In the genomic region with DNA sequence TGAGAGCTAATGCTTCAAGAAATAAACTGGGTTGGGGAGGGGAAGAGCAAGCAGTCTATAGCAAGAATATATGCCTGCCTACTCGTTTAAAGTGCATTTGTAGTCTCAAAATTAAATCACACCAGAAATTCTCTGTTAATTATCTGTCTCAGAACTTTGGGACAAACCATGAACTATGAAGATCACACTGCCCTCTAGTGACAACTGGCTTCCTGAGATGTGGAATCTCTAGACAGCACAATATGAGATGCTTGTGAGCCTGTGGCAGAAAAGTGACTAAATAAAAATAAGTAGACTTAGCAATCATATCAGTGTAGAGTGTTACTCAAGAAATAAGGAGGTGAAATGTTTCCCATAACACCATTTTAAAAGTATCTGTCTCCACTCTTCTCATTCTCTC, we compare ENCODE assay signal across 10 mouse cellular contexts. TPM values are rescaled to one million over a fixed set of nuclear protein-coding genes. Genes with fewer than 3 reads are reported as not detected.
A peak's percentile ranks its signal among the peaks of the same experiment; 100 is the strongest.
DNase-seq lines count a peak whose midpoint lies in the region; ATAC-seq lines count a peak whose summit lies in the region.
"Had no signal": no experiment of that assay in that cellular context is flagged by ENCODE, and none has a peak within 500 bp of the region (broad histone marks: within the 10 kb centered on the region; RNA-seq: fewer than 3 reads in every experiment).

No protein-coding gene starts in this region.

- no peak overlapping the region for H3K27ac ChIP-seq in neural tube, embryonic 14.5 days (ENCODE audit: low read depth, low read length)
- H3K27ac ChIP-seq in neural tube, embryonic 15.5 days (replicated peaks) = no peak overlapping the region
- no peak overlapping the region for H3K27ac ChIP-seq in forebrain, embryonic 14.5 days (ENCODE audit: low read depth, low read length)
- H3K27ac ChIP-seq: heart, embryonic 13.5 days had no signal

- peak; percentile 38; the same call in 1 of the 2 replicates for ATAC-seq in neural tube, embryonic 14.5 days (ENCODE audit: low read depth)
- ATAC-seq in neural tube, embryonic 15.5 days (ENCODE audit: low FRiP score) = no peak
- peak; percentile 52; the same call in 1 of the 2 replicates for ATAC-seq in forebrain, embryonic 14.5 days

- no peak overlapping the region for H3K9ac ChIP-seq in neural tube, embryonic 14.5 days (replicated peaks; ENCODE audit: low read depth, low read length)
- no peak overlapping the region for H3K9ac ChIP-seq in neural tube, embryonic 15.5 days (replicated peaks)
- no peak overlapping the region for H3K9ac ChIP-seq in forebrain, embryonic 14.5 days (ENCODE audit: low read length)
- H3K9ac ChIP-seq: heart, embryonic 13.5 days had no signal

- 10% methylated on average over 1 of the region's 1 CpGs for WGBS in neural tube, embryonic 14.5 days
- WGBS in neural tube, embryonic 15.5 days = 5% methylated on average over 1 of the region's 1 CpGs
- WGBS in forebrain, embryonic 14.5 days = 7% methylated on average over 1 of the region's 1 CpGs

- no peaks in the 10 kb centered on the region for H3K4me1 ChIP-seq in neural tube, embryonic 14.5 days (ENCODE audit: control insufficient read depth, insufficient read depth, low read length)
- no peaks in the 10 kb centered on the region for H3K4me1 ChIP-seq in neural tube, embryonic 15.5 days
- H3K4me1 ChIP-seq in forebrain, embryonic 14.5 days (ENCODE audit: control insufficient read depth, insufficient read depth, low read length) = no peaks in the 10 kb centered on the region
- H3K4me1 ChIP-seq: heart, embryonic 13.5 days; megakaryocyte, embryonic 14.5 days had no signal

- H3K4me3 ChIP-seq in neural tube, embryonic 14.5 days (ENCODE audit: low read depth, low read length) = no peak overlapping the region
- no peak overlapping the region for H3K4me3 ChIP-seq in neural tube, embryonic 15.5 days (replicated peaks)
- no peak overlapping the region for H3K4me3 ChIP-seq in forebrain, embryonic 14.5 days (ENCODE audit: low read depth, low read length)
- H3K4me3 ChIP-seq: heart, embryonic 13.5 days; megakaryocyte, embryonic 14.5 days had no signal

- H3K27me3 ChIP-seq in neural tube, embryonic 14.5 days (ENCODE audit: control insufficient read depth, insufficient read depth, low read length) = no peaks in the 10 kb centered on the region
- H3K27me3 ChIP-seq in neural tube, embryonic 15.5 days (replicated peaks) = no peaks in the 10 kb centered on the region
- no peaks in the 10 kb centered on the region for H3K27me3 ChIP-seq in forebrain, embryonic 14.5 days (replicated peaks; ENCODE audit: control insufficient read depth, insufficient read depth, low read length)
- H3K27me3 ChIP-seq: heart, embryonic 13.5 days; megakaryocyte, embryonic 14.5 days had no signal

- peak; percentile 33 for DNase-seq in gastrocnemius, adult 18-20 months (ENCODE audit: low spot score)
- DNase-seq in gastrocnemius, postnatal 25 days = no peak
- peak; percentile 79 for DNase-seq in forebrain, embryonic 14.5 days (ENCODE audit: low spot score)
- peak; percentile 51 to 56 for DNase-seq in layer of hippocampus, postnatal 10 days (ENCODE audit: low spot score in 2 of 2)
- DNase-seq in right cerebral cortex, postnatal 4 days = peak; percentile 30
- DNase-seq in thymus, postnatal 36 days = no peak

- no peaks in the 10 kb centered on the region for H3K36me3 ChIP-seq in neural tube, embryonic 14.5 days (ENCODE audit: control insufficient read depth, insufficient read depth, low read length)
- no peaks in the 10 kb centered on the region for H3K36me3 ChIP-seq in neural tube, embryonic 15.5 days
- no peaks in the 10 kb centered on the region for H3K36me3 ChIP-seq in forebrain, embryonic 14.5 days (ENCODE audit: control insufficient read depth, insufficient read depth, low read length)
- H3K36me3 ChIP-seq: heart, embryonic 13.5 days had no signal

- H3K4me2 ChIP-seq in neural tube, embryonic 14.5 days (ENCODE audit: low read depth, low read length) = no peak overlapping the region
- H3K4me2 ChIP-seq in neural tube, embryonic 15.5 days = no peak overlapping the region
- H3K4me2 ChIP-seq in forebrain, embryonic 14.5 days (ENCODE audit: low read length) = no peak overlapping the region
- H3K4me2 ChIP-seq: heart, embryonic 13.5 days had no signal

- H3K9me3 ChIP-seq in neural tube, embryonic 14.5 days (ENCODE audit: control insufficient read depth, low read length) = no peaks in the 10 kb centered on the region
- 0 out of 2 replicates have a peak, but pooled peaks cover 2% of the 10 kb centered on the region for H3K9me3 ChIP-seq in neural tube, embryonic 15.5 days (replicated peaks)
- no peaks in the 10 kb centered on the region for H3K9me3 ChIP-seq in forebrain, embryonic 14.5 days (replicated peaks; ENCODE audit: control insufficient read depth, low read length)
- H3K9me3 ChIP-seq: heart, embryonic 13.5 days; megakaryocyte, embryonic 14.5 days had no signal

RNA-seq across cellular contexts. Expression of gene Nox4, which starts 31.3 kb away (rescaled TPM):
- 1 to 10 TPM; 1.9 TPM for total RNA-seq in gastrocnemius, adult 18-20 months (2021)
- total RNA-seq in gastrocnemius, postnatal 25 days (2021) = 1 to 10 TPM; 1.5 to 2.1 TPM
- 2.3 and 3.1 TPM in 2 replicates for polyA plus RNA-seq in neural tube, embryonic 14.5 days (2014; fragmentation: Nextera tagmentation; extraction: Ambion mirVana)
- polyA plus RNA-seq in neural tube, embryonic 15.5 days (2015; fragmentation: Nextera tagmentation; extraction: Ambion mirVana) = 1.7 and 1.9 TPM in 2 replicates
- polyA plus RNA-seq in forebrain, embryonic 14.5 days (2014; fragmentation: Nextera tagmentation; extraction: Ambion mirVana) = 1.2 and 1.7 TPM in 2 replicates
- 1 to 10 TPM in 1 of 2 experiments, under 1 TPM in 1; 0.60 to 1.1 TPM for total RNA-seq in layer of hippocampus, postnatal 10 days (2021)

Comparison
In these comparisons a context has a peak if more than half of its experiments do, and no peak if none do; other contexts are left out.
1. DNase-seq: peak in gastrocnemius, adult 18-20 months (single experiment), forebrain, embryonic 14.5 days (single experiment), layer of hippocampus, postnatal 10 days (2 of 2) and right cerebral cortex, postnatal 4 days (single experiment); none in gastrocnemius, postnatal 25 days (single experiment) and thymus, postnatal 36 days (0 of 2).